Mouse (Mus musculus): Measurements from ENCODE around the gene Nkx2-3. TPM values are rescaled to one million over a fixed set of nuclear protein-coding genes. Genes with fewer than 3 reads are reported as not detected.

Gene Nkx2-3
- total RNA-seq, 2 experiments from 2014 or later = 0.28 TPM; not detected in 1

- DNase-seq (ENCODE audit: low spot score in 2 of 2) = no peak
These were observed 7.5 kb upstream of the Nkx2-3 start for GRCm38 (mm10) chr19:43604492-43605120.

DNA sequence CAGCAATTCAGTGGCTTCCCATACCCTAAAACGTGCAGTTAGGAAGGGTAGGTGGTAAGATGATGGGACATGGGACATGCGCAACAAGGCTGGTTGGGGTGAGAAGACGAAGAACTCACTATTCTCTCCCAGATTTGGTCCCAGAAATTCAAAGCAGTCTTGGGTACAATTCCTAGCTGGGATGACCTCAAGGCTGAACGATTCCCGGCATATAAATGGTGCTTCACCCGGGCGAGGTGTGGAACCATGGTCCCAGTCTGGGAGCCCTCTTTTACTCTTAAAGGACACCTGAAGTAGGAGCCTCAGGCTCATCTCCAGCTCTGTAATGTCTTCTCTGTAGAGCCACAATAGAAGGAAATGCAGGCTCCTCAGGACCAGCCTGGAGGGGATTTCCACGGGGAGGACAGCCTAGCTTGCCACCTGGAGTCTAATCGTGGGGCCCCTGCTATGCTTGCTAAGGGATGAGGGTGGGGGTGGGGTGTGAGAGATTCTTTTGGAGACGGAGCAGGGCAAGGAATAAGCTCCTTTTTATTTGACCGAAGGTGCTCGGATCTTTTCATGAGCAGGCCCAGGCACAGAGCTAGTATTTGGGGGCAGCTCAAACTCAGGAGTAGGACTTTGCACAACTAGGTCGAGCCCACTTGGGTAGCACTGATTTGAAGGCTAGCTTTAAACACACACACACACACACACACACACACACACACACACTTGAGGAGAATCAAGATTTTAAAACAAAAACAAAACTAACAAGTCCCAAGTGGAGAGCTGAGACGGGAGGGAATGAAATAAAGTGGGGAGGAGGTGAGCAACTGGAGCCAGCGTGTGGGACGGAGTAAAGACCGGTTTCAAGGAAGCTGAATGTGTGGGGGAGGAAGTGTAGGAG is 6.2 kb upstream of the Nkx2-3 start:
- no peak for DNase-seq (ENCODE audit: low spot score in 2 of 2)

- DNase-seq (ENCODE audit: low spot score in 2 of 2) = no peak
These were observed 5.3 kb upstream of the Nkx2-3 start for GRCm38 (mm10) chr19:43606552-43607530.

- DNase-seq (ENCODE audit: low spot score in 2 of 2) = no peak
These were observed 4.1 kb upstream of the Nkx2-3 start for GRCm38 (mm10) chr19:43607842-43608680.

GRCm38 (mm10) chr19:43608711-43609457 is 3.2 kb upstream of the Nkx2-3 start:
- DNase-seq (ENCODE audit: low spot score in 2 of 2) = no peak

DNA sequence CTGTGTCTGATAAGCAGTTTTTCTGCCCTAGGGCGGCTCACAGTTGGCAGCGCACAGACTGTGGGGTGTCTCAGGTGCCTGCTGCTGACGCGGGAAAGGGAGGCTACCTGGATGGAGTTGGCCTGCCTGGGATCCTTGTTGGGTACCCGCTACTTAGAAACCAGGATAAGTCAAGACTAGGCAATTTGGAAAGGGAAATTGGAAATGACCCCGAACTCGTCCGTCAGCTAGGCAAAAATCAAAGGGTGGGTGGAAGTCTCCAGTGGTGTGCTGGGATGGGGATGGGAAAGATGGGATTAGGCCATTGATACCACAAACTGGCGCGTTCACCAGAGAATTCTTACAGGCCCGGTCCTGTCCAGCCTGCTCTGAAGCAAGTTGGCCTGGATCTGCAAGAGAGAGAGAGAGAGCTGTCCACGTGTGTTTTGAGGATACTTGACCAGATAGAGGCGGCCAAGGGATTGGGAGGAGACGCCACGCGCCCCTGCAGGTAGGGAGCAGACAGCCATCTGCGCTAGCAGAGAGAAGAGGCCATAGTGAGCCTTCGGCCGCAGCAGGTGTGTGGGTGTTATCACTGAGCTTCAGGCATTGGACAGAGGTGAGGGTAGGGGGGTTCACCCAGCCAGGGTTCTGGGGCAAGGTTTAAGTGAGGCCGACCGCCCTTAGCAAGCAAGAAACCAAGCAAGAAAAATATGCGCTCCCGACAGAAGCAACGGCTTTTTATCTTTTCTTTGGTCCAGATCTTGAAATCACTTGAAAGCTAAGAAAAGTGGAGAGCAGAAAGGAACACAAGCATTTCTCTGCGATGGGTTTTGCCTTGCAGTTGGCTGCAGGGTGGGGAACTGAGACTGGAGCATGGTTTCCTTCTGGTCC is 2.4 kb upstream of the Nkx2-3 start:
- no peak for DNase-seq (ENCODE audit: low spot score in 2 of 2)

- DNase-seq (ENCODE audit: low spot score in 2 of 2) = no peak
These were observed 1.7 kb upstream of the Nkx2-3 start for GRCm38 (mm10) chr19:43610341-43610848.

DNA sequence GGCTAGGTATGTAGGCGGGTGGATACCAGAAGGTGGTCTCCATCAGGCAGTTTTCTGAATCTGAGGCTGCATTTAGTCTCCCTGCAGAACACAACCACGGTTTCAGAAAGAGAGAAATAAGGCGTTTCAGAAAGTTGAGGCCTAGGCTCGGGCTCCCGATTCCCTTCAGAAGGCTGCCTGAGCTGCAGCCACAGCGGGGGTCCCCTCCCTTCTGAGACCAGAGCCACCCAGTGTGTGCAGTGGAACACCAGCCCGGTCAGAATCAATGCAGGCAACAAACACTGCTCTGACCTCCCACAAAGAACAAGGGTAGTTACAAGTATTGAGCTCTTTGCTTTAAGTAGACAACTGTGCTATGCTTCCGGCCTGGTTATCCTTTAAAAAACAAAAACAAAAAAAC is 1.0 kb upstream of the Nkx2-3 start:
- no peak for DNase-seq (ENCODE audit: low spot score in 2 of 2)

DNA sequence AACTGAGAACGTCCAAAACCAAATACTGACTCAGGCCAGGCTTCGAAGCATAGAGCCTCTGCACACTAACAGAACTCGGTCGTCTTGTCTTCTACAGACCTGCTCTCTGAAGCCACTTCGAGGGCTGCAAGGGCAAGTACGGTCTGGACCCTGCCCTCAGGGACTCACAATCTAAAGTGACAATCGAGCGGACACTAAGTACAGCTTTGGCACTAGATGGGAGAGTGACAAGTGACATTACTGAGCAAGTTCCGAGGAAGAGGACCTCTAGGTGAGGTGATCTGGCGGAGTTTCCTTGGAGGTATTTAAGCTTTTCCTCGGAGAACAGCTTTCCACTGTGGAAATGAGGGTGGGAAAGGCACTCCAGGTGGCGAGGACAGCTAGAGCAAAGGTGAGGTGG is 564 bp upstream of the Nkx2-3 start:
- DNase-seq (ENCODE audit: low spot score in 2 of 2) = no peak

GRCm38 (mm10) chr19:43612501-43612971 is 411 bp downstream of the Nkx2-3 start:
- DNase-seq (ENCODE audit: low spot score in 2 of 2) = no peak

- no peak for DNase-seq (ENCODE audit: low spot score in 2 of 2)
These were observed 1.4 kb downstream of the Nkx2-3 start for GRCm38 (mm10) chr19:43613293-43614130.

GRCm38 (mm10) chr19:43614341-43615073 is 2.4 kb downstream of the Nkx2-3 start:
- DNase-seq (ENCODE audit: low spot score in 2 of 2) = no peak

- no peak for DNase-seq (ENCODE audit: low spot score in 2 of 2)
These were observed 2.9 kb downstream of the Nkx2-3 start for GRCm38 (mm10) chr19:43615074-43615445.

DNA sequence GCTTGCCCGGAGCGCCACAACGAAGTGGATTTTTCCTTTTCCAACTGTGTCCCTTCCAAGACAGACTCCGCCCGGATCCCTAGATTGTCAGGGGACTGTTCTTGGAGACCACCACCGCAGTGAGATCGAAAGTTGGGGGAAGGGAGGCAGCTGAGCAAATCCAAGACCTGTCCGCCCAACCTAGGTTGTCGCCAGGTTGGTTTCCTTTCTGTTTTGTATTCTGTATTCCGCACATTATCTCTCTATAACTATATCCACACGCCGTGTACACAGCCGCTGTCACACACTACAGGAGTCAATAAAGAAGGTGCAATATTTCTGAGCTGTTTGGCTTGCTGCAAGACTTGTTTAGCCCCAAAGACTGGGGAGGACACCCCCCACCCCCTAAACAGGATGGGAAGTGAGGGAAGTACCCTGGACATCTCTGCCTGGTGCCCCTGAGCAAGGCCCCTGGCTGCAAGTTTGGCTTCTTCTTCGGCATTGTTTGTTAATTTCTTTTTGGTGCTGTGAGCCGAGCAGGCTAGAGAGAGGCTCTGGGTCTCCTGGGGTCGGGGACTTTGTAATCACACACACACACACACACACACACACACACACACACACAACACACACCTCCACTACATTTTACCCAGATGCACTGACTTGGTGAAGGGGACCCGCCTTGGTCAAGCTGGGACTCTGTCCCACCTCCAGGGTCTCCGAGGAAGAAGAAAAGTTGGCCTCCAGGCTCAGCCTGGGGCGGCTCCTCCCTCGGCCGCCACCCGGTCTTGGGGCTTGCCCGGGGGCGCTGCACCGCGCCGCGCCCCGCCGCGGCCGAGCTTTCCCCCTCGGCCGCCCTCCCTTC is 3.7 kb downstream of the Nkx2-3 start:
- DNase-seq (ENCODE audit: low spot score in 2 of 2) = no peak

DNA sequence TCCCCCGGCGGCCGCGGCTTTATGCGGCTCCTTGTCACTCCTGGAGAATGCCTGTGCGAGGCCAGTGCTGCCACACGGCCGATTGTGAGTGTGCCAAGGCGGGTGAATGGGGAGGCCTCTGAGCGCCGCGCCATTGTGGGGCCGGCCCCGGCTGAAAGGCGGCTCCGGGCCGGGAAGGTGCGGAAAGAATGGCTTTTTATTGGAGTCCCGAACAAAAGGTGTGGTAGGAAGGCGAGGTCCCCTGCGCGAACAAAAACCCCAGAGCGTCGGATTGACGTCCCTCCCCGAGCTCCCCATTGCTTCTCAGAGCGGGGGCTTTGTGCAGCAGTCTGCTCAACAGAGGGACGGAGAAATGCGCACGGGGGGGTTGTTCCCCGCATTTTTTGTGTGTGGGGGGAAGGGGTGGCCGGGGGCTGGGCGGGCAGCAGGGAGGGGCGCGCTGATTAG is 4.3 kb downstream of the Nkx2-3 start:
- DNase-seq (ENCODE audit: low spot score in 2 of 2) = no peak

DNA sequence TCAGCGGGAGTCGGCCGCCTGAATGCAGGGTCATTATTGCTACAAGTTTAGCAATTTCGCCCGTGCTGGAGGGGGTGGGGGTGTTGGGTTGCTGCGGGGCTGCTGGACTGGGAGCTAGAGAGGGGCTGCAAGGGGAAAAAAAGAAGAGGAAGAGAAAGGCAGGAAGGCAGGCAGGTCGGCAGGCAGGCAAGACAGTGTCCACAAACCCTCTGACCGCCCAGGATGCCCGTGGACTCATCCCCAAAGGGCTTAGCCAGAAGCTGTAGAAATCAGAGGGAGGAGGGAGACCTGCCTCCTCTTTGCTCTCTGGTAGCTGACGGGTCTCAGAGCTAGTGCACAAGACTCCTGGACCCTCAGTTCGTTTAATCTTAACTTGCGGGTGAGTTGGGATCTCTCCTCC is 4.8 kb downstream of the Nkx2-3 start:
- no peak for DNase-seq (ENCODE audit: low spot score in 2 of 2)

Data from adrenal gland, postnatal 4 days (tissue).